Mouse (Mus musculus) midbrain, embryonic 15.5 days (tissue): Measurements from ENCODE around the gene Antxr1. TPM values are rescaled to one million over a fixed set of nuclear protein-coding genes. Genes with fewer than 3 reads are reported as not detected.

ENCODE experiments used
- ATAC-seq: fragments of 200-750 bp; cut with Nextera tagmentation; replicated peaks from 2 replicates; pipeline ENCODE4 v1.8.0; 2017; ENCODE audit warnings: moderate TSS enrichment
- H3K27ac ChIP-seq: fragments of 300-500 bp; sonication (generic); 2 replicates; pipeline ENCODE4 v1.5.1; 2015; ENCODE audit warnings: mild to moderate bottlenecking, inconsistent platforms
- H3K27me3 ChIP-seq: fragments of 300-500 bp; sonication (generic); replicated peaks from 2 replicates; pipeline ENCODE4 v1.6.1; 2015; ENCODE audit warnings: inconsistent platforms
- H3K36me3 ChIP-seq: fragments of 300-500 bp; sonication (generic); replicated peaks from 2 replicates; pipeline ENCODE4 v1.6.1; 2015; ENCODE audit warnings: inconsistent platforms
- H3K4me1 ChIP-seq: fragments of 300-500 bp; sonication (generic); 2 replicates; pipeline ENCODE4 v1.6.1; 2015; ENCODE audit warnings: inconsistent platforms
- H3K4me2 ChIP-seq: fragments of 300-500 bp; sonication (generic); 2 replicates; pipeline ENCODE4 v1.6.1; 2015; ENCODE audit warnings: inconsistent platforms, mild to moderate bottlenecking, moderate library complexity
- H3K4me3 ChIP-seq: fragments of 300-500 bp; sonication (generic); 2 replicates; pipeline ENCODE4 v1.5.1; 2015; ENCODE audit warnings: mild to moderate bottlenecking, inconsistent platforms
- H3K9ac ChIP-seq: fragments of 300-500 bp; sonication (generic); 2 replicates; pipeline ENCODE4 v1.6.1; 2015; ENCODE audit warnings: mild to moderate bottlenecking, inconsistent platforms
- H3K9me3 ChIP-seq: fragments of 300-500 bp; sonication (generic); 2 replicates; pipeline ENCODE4 v1.6.1; 2016; ENCODE audit warnings: inconsistent platforms
- WGBS: fragments of 180-500 bp; shearing (Covaris S2); methylation state at CpG from one replicate; pipeline ENCODE4 v1.1.7; 2015; ENCODE audit warnings: mixed read lengths; 5-methylcytosine and 5-hydroxymethylcytosine counted together
- polyA plus RNA-seq: library from polyadenylated mRNA; unstranded; fragments of >200 nt; fragmentation: Nextera tagmentation; extraction: Ambion mirVana; gene quantifications from 2 replicates; pipeline ENCODE4 v1.2.1, GENCODE M21; 2015

Gene Antxr1
- polyA plus RNA-seq: 3.4 and 3.9 TPM in 2 replicates

DNA sequence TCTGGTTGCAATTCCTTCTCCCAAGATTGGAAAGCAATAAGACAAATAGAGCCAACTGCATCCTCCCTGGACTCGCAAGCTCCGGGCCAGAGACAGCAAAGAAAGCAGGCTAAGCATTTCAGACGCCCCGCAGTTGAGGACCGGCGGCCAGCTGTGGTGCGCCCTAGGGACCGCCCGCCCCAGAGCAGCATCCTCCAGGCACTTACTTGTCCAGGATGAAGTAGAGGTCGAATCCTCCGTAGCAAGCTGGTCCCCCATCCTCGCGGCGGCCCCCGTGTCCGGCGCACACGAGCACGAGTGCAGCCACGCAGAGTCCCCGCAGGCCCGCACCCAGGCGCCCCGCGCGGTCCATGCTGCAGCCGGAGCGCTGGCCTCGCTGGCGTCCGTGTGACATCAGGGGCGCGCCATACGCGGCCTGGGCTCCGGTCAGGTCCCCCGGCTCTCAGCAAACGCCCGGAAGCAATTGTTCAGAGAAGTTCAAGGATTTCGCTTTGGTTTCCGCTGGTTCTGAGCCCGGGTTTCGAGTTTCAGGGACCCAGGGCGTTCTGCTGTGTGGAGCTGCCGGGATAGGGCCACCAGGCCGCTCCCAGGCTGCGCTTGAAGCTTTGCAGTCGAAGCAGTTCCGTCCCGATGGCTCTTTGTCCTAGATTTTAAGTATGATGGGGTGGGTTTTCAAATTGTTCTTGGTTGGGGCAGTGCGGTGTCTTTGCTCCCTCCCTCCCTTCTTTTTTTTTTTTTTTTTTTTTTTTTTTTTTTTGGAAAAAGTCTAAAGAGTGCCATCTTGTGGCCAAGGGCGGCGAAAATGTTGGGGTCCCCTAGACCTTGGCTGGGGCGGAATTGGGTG is at the start of gene Antxr1:
TSS of gene Antxr1 (minus strand) at position 731 of the 844 bp plus-strand sequence.
- Histone ChIP-seq H3K27me3 (no peaks in the 10 kb centered on the region), H3K4me1 (peaks cover 16% of the 10 kb centered on the region), H3K36me3 (no peaks in the 10 kb centered on the region), H3K27ac (peak within 1 kb of the TSS; percentile 58; the same call in 1 of the 2 replicates), H3K9me3 (no peaks in the 10 kb centered on the region), H3K4me3 (peak within 1 kb of the TSS; percentile 57), H3K4me2 (peak within 1 kb of the TSS; percentile 93), H3K9ac (peak within 1 kb of the TSS; percentile 62)
- under 1% methylated on average over 54 of the region's 54 CpGs for WGBS
- ATAC-seq: peak; percentile 82

DNA sequence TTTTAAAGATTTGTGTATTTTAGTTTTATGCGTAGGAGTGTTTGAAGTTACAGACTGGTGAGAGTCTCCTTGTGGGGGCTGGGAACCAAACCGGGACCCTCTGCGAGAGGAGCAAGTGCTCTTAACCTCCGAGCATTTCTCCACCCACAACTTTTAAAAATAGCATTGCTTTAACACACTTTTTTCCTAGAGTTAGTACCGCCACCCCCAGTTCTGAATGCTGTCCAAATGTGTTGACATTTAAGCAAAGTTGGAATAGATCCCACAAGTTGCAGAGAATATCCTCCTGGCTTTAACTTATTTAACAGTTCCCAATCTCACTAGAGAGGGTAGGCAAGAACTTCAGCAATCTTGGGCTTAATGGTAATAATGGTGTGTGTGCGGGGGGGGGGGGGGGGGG is 49.1 kb upstream of the Antxr1 start:
- peak overlapping the region; percentile 64; the same call in 1 of the 2 replicates for H3K4me2 ChIP-seq

DNA sequence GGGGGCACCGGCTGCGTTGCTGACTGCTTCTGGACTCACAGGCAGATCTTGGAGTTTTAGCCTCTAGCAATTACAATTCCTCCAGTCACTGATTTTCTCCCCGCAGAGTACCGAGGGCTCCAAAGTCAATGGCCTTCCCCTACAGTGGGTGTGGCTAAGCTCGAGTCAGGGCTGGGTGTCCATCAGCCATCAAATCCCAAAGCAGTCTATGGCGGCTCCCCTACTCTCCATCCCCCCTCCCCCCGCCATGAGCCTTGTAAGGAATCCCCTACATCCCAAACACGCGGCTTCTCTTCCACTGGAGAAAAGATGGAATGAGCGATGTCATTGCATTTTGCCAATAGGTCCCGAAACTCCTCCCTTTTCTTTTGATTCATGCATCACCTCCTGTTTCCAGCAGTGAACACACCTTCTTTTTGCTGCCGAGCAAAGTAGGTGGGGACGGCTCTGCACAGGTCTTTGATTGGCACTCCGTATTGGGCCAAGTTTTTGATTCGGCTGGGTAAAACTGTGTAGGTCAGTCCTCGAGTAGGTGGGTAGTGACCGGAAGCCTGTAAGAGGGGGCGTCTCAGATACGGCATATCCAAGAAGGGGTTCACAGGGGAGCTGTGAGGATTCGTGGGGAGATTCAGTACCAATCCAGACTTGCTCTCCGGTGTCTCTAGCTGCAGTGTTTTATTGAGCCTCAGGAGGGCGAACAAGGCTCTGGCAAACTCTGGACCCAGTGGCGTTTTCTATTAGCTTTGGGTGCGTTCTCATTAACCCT is 48.5 kb upstream of the Antxr1 start:
- H3K27me3 ChIP-seq: no peaks in the 10 kb centered on the region; the same call in 1 of the 2 replicates
- H3K4me1 ChIP-seq: peaks cover 8% of the 10 kb centered on the region; the same call in 1 of the 2 replicates
- no peaks in the 10 kb centered on the region for H3K9me3 ChIP-seq
- 7% methylated on average over 24 of the region's 24 CpGs for WGBS
- peak overlapping the region; percentile 64 for H3K4me2 ChIP-seq
- peak; percentile 66 for ATAC-seq
- no peaks in the 10 kb centered on the region for H3K36me3 ChIP-seq
- no peak overlapping the region for H3K27ac ChIP-seq
- peak overlapping the region; percentile 41 for H3K4me3 ChIP-seq
- peak overlapping the region; percentile 32; the same call in 1 of the 2 replicates for H3K9ac ChIP-seq

More for the DNA sequence above, 49.1 kb upstream of the Antxr1 start:
- ATAC-seq: peak; percentile 37; the same call in 1 of the 2 replicates
- no peaks in the 10 kb centered on the region; the same call in 1 of the 2 replicates for H3K27me3 ChIP-seq
- no peaks in the 10 kb centered on the region for H3K36me3 ChIP-seq
- H3K4me3 ChIP-seq: no peak overlapping the region
- peaks cover 8% of the 10 kb centered on the region; the same call in 1 of the 2 replicates for H3K4me1 ChIP-seq
- no peak overlapping the region for H3K27ac ChIP-seq
- H3K9ac ChIP-seq: no peak overlapping the region
- 63% methylated on average over 5 of the region's 6 CpGs for WGBS
- no peaks in the 10 kb centered on the region for H3K9me3 ChIP-seq

DNA sequence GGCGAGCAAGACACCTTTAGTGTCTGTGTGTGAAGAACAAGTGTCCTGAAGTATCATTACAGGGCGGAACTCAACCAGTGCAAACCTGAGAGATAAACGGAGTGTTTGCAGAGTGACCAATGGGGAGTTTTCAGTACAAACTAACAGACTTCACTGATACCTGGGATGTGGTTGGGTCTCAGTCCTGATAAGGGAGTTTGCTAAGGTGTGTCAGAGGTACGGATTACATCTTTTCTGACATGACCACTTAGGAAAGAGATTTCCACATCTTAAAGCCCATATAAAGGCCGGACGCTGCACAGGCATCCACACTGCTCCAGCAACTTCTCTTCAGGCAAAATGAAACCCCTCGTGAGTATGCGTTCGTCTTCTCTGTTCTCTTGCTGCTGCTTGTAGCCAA is 37.4 kb upstream of the Antxr1 start, which contains the start of gene Gkn2:
TSS of gene Gkn2 (plus strand) at position 301 of the 400 bp plus-strand sequence.
- Histone ChIP-seq H3K4me3 (no peak within 1 kb of the TSS), H3K27me3 (no peaks in the 10 kb centered on the region), H3K4me2 (no peak within 1 kb of the TSS), H3K9me3 (no peaks in the 10 kb centered on the region), H3K36me3 (no peaks in the 10 kb centered on the region), H3K4me1 (no peaks in the 10 kb centered on the region), H3K27ac (no peak within 1 kb of the TSS), H3K9ac (no peak within 1 kb of the TSS)
- 89% methylated on average over 9 of the region's 9 CpGs for WGBS
- ATAC-seq: no peak

DNA sequence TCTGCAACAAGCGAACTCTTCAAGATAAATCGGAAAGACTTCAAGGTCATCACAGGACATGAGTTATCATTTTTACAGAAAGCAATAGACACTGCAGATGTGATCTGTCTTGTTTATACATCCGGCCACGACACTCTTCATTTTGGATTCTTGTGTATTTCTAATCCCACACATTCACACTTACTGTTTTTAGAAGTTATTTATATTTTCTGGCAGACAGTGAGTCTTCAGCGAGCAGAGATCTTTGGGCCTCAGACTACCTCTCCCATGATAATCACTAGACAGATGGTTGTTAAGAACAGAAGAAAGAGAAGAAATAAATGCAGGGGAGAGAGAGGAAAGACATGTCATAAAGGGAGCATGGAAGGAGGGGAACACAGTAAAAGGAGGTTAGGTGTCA is 33.6 kb upstream of the Antxr1 start:
- WGBS: 93% methylated on average over 5 of the region's 5 CpGs
- H3K4me1 ChIP-seq: no peaks in the 10 kb centered on the region
- H3K4me3 ChIP-seq: no peak overlapping the region
- H3K27me3 ChIP-seq: no peaks in the 10 kb centered on the region
- no peaks in the 10 kb centered on the region for H3K36me3 ChIP-seq
- no peak overlapping the region for H3K4me2 ChIP-seq
- ATAC-seq: no peak
- H3K9ac ChIP-seq: no peak overlapping the region
- no peaks in the 10 kb centered on the region for H3K9me3 ChIP-seq
- H3K27ac ChIP-seq: no peak overlapping the region

DNA sequence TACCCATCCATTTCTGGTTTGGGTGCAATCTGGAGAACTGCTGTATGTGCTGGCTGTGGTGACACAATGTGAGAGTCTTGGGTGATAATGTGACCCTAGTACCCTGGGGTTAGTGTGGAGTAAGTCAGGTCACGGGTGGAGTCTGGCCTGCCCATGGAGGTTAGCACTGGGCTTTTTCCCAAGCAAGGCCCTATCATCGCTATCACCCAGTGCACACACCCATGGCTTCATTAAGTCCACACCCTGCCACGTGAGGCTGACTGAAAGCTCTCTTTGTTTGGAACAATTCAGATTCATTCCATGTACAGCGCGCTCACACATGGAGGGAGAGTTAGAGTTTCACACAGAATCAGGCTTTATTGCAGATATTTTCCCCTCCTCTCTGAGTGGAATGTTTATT is 18.8 kb upstream of the Antxr1 start:
- WGBS: 70% methylated on average over 5 of the region's 5 CpGs
- Histone ChIP-seq H3K27me3 (no peaks in the 10 kb centered on the region), H3K36me3 (no peaks in the 10 kb centered on the region), H3K4me2 (no peak overlapping the region), H3K27ac (no peak overlapping the region), H3K4me3 (no peak overlapping the region), H3K9ac (no peak overlapping the region), H3K9me3 (no peaks in the 10 kb centered on the region), H3K4me1 (no peaks in the 10 kb centered on the region)
- ATAC-seq: no peak

DNA sequence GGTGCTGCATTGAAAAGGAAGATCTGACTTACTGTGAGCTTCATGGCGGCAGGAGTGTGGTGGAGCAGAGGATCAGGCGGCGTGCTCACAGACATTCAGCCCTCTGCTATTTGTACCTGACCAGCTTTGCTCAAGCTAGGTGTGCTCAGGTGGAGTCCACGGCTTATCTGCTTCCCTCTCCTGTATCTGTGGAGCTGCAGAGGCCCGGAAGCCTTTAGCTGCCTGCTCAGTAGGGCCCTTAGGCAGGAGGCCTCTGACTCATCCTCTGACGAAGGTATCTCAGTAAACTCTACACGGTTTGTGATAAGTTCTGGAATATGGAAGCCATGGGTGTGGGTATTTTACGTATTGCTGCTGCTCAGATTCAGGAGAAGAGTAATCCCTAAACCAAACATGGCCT is 15.2 kb upstream of the Antxr1 start, which contains the start of gene Gkn1:
TSS of gene Gkn1 (minus strand) at position 114 of the 400 bp plus-strand sequence.
- no peak within 1 kb of the TSS for H3K27ac ChIP-seq
- no peaks in the 10 kb centered on the region for H3K36me3 ChIP-seq
- no peaks in the 10 kb centered on the region for H3K27me3 ChIP-seq
- no peak within 1 kb of the TSS for H3K4me2 ChIP-seq
- no peak for ATAC-seq
- no peaks in the 10 kb centered on the region for H3K4me1 ChIP-seq
- no peak within 1 kb of the TSS for H3K4me3 ChIP-seq
- no peak within 1 kb of the TSS for H3K9ac ChIP-seq
- H3K9me3 ChIP-seq: no peaks in the 10 kb centered on the region
- WGBS: 89% methylated on average over 8 of the region's 8 CpGs

DNA sequence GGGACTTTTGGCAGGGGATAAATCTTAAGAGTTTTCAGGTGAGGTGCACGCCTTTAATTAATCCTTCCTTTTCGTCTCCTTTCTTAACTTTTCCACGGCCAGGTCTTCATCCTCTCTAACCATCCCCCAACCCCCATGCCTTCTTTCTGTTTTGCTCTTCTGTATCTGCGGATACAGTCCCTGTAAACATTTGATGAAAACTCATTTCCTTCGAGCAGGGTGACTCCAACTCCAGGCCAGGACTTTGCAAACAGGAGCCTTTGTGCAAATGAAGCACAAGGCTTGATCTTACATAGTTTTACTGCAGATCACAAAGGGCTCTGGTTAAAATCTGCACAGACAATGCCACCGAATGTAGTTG is 294 bp upstream of the Antxr1 start:
- no peak for ATAC-seq
- Histone ChIP-seq H3K27me3 (no peaks in the 10 kb centered on the region), H3K9me3 (no peaks in the 10 kb centered on the region), H3K27ac (no peak overlapping the region), H3K9ac (no peak overlapping the region), H3K4me3 (no peak overlapping the region), H3K36me3 (no peaks in the 10 kb centered on the region), H3K4me1 (peaks cover 16% of the 10 kb centered on the region), H3K4me2 (no peak overlapping the region)
- 35% methylated on average over 6 of the region's 6 CpGs for WGBS

DNA sequence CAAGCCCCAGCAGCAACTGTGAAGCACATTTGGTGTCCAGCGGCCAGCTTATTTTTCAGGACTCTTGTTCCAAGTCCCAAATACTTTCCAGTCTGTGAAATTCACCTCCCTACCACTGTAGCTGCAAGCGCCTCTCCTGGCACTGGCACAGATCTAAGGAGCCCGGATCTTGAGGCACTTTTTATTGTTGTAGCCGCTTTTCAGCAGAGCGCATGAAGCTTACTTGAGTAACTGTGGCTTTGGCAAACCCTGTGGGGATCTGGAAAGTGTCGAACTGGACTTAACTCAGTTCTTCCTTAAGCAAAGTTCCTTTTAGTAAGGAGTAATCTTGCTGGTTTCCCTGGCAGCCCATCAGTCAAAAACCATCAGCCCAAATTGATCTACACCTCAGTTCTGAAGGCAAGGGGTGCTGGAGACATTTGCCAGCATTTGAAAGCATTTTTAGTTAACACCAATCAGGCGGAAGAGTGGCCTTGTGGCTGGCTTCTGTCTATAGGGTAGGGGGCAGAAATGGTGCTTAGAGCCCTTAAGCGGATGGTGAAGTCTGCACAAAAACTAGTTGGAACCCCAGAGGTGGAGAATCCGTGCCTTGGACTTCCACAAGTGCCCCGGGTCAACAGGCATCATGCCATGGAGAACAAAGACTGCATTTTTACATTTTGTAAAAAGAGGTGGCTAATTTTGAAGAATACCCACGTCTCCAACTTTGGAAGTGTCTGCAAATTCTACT is 1.1 kb downstream of the Antxr1 start:
- Histone ChIP-seq H3K27me3 (no peaks in the 10 kb centered on the region), H3K4me2 (peak overlapping the region; percentile 93), H3K9me3 (no peaks in the 10 kb centered on the region), H3K4me1 (peaks cover 16% of the 10 kb centered on the region), H3K36me3 (no peaks in the 10 kb centered on the region), H3K4me3 (peak overlapping the region; percentile 57), H3K9ac (peak overlapping the region; percentile 62), H3K27ac (no peak overlapping the region)
- no peak for ATAC-seq
- WGBS: 5% methylated on average over 11 of the region's 11 CpGs

DNA sequence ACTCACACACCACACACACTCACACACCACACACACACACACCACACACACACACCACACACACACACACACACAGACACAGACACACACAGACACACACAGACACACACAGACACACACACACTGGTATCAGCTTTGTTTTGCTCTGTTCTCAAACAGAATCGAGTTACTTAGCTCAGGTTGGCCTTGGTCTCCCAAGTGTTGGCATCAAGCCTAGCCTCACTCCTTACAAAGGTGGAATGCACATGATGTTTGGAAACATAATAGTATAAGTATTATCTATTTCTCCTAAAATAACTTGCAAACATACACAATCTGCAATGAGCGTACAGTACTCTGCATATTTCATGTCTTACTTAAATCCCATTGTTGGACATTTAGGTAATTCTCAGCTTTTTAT is 3.2 kb downstream of the Antxr1 start:
- H3K9ac ChIP-seq: no peak overlapping the region
- no peaks in the 10 kb centered on the region for H3K36me3 ChIP-seq
- no peaks in the 10 kb centered on the region for H3K27me3 ChIP-seq
- no peaks in the 10 kb centered on the region for H3K9me3 ChIP-seq
- 79% methylated on average over 2 of the region's 2 CpGs for WGBS
- no peak overlapping the region for H3K27ac ChIP-seq
- H3K4me3 ChIP-seq: no peak overlapping the region
- H3K4me1 ChIP-seq: peaks cover 16% of the 10 kb centered on the region
- ATAC-seq: no peak
- no peak overlapping the region for H3K4me2 ChIP-seq

DNA sequence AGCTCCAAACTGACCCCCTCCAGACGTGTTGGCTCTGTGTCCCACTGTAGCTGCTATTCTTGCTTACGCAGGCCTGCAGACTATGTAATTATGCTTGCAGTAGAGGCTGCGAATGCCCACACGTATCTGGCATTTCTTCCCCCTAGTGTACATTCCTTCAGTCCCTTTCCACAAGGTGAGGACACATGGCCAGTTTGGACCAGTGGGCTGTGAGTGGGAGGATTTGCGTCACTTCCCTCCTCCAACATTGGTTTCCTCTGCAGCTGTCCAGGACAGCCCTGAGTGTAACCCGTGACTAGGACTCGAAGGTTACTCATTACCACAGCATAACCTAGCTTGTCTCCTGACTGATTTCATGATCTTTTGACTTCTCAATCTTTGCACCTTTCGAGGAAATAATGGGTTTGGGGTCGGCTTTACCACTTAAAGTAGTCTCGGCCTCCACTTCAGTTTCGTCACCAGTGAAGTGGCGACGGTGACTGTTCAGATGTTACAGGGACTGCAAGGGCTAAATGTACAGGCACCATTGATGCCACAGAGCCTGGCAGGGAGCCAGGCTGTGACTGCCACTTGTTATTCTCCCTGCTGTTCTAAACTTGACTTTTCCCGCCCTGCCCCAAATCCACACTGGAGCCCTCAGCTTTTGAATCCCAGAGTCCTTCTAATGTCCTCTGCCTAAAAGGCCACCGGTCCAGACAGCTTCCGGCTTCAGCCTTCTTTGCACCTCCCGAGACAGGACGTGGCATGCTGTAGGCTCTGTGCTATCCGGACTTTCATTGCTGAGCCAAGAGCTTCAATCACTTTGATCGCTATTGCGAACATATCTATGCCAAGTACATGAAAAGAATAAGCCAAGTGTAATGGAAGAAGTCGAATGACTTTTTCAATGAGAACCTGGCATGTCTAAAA is 7.1 kb downstream of the Antxr1 start:
- Histone ChIP-seq H3K36me3 (no peaks in the 10 kb centered on the region), H3K27ac (no peak overlapping the region), H3K4me1 (no peaks in the 10 kb centered on the region; the same call in 1 of the 2 replicates), H3K4me3 (no peak overlapping the region), H3K4me2 (no peak overlapping the region), H3K27me3 (no peaks in the 10 kb centered on the region), H3K9me3 (no peaks in the 10 kb centered on the region), H3K9ac (no peak overlapping the region)
- WGBS: 79% methylated on average over 22 of the region's 22 CpGs
- no peak for ATAC-seq
